Mouse (Mus musculus): ENCODE measurements at regions not wholly inside any gene's neighbourhood (a gene's known extent, or its start where the extent isn't known, plus 50 kb on each side); places are given as distances from the start of the nearest gene placed in this dataset.

GRCm38 (mm10) chr13:26283397-26284072 lies 486.4 kb downstream of the Hdgfl1 start:
- no peak for TF ChIP-seq CTCF (IDR thresholded peaks at IDR 0.05; ENCODE audit: control insufficient read depth, insufficient read depth, insufficient replicate concordance, low read depth, low read length)
- TF ChIP-seq POLR2A (IDR thresholded peaks at IDR 0.05; ENCODE audit: control insufficient read depth, low read depth, low read length) = no peak
